Mouse (Mus musculus) A20 (cell line): Measurements from ENCODE around the gene Bsn.

Source experiments
- DNase-seq: peaks from one replicate; pipeline ENCODE4 v3.0.0-alpha.2; 2011; ENCODE audit warnings: low read depth, low spot score

The Bsn gene

DNA sequence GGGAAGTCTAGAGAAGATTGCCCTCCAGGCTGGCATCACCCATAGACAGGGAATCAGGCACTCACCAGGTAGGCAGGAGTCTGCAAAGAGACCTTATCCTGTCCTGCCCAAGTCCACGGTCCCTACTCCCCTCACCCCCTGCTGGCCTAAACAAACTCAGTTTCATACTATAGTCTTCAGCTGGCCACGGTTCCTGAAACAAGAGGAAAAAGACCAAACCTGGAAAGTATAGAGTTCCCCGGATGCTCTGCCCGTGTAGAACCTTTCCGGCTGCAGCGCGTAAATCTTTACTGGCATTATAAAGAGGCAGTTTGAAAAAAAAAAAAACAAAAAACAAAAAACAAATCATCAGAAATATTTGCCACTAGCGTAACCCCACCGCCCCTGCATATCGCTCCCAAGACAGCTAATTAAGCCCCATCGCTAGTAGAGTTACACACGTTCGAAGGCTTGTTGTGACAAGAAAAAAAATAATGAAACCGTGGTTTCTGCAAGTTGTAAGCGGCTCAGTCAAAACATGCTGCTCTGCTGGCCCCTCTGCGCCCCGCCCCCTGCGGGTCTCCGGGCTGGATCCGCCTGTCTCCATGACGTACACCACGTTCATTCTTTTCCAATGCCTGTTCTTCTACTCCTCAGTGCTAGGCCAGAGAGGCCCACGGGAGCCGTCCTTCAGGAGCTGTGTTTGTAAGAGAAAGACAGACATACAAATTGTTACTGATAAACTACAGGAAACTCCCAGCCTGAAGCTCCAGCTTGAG lies 6.9 kb upstream of the Bsn start:
- DNase-seq = no peak

DNA sequence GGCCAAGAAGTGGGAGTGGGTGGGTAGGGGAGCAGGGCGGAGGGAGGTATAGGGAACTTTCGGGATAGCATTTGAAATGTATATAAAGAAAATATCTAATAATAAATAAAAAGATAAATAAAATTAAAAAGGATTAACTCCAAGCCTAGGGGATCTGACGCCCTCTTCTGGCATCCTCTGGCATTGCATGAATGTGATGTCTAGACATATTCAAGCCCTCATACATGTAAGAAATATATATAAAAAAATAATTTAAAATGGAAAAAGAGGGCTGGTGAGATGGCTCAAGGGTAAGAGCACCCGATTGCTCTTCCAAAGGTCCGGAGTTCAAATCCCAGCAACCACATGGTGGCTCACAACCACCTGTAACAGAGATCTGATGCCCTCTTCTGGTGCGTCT lies 6.0 kb upstream of the Bsn start:
- peak; percentile 28 for DNase-seq

DNA sequence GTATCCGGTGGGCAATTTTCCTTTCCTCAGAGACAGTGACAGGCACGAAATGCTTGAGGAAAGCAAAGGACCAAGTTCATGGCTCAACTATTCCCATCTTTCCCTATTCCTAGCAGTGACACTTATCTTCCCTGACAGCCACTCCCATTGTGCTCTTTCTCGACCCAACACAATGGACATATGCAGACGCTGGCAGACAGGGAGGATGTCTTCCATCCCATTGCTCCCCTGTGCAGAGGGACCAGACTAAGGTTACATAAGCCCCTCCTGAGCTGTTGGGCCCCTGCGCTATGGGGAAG lies 747 bp downstream of the Bsn start:
- DNase-seq = no peak

DNA sequence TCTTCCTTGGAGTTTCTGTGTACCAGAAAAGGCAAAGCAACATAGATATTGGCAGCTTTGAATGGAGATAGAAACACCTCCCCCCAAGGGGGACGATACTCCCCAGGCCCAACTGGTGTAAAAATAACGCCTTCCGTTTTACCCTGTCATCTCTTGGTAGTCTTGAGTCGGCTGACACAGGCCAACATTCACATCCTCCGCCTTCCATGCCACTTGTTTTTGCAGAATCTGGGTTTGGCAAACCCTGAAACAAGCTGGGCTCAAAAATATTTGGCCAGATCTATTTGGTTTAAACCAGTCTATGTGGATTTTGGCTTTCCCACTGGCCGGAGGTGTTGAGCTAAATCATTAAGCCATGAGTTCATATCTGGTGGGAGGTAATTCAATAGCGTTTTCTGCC lies 1.2 kb downstream of the Bsn start:
- DNase-seq = no peak

DNA sequence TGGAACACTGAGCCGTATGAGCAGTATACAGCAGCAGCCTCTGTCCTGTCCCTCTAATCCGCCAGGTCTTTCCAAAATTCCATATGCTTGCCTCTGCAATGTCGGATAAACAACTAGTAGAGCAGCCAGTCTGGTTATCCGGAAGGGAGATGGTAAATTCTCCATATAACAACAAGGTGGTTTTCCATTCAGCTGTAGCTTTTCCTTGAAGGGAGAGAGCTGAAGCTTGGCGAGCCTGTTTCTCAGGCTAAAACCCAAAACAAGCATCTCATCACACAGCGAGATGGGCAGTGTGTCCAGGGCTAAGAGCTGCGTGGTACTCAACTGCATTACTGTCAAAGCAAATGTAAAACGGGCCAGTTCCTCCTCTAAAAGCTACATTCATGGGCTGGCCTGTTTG lies 1.7 kb downstream of the Bsn start:
- no peak for DNase-seq

DNA sequence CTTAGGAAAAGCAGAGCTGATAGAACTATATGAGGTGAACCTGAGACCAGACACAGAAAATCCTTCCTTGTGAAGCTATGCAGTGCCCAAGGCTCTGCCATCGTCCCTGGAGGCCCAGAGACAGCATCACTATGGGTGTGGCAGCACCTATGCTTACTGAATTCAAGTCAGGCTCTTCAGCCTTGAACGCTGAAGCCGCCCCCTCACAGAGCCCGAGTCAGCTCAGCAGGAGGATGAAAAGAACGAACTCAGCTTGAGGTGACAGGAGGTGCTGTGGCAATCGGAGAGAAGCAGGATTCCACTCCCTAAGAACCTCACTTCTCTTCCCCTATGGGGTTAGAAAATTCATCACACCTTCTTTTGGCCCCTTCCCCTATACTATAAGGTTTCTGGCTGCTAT lies 2.6 kb downstream of the Bsn start:
- DNase-seq = no peak

DNA sequence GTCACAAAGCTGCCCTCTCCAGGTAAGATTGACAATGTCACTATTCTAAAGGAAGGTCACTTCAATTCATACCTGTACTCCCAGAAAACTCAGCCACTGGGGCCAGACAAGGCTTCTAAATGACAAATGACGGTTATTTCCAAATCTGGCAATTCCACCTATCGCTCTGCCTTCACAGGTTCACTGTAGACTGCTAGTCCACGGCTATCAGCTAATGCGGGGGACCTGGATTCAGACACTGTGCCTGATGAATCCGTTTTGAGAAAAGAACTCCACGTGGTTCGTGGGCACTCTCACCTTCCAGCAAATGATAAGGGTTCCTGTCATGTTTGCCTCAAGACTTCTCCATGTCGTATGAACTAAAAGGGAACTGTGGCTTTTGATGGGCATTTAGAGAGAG lies 4.4 kb downstream of the Bsn start:
- DNase-seq = no peak

DNA sequence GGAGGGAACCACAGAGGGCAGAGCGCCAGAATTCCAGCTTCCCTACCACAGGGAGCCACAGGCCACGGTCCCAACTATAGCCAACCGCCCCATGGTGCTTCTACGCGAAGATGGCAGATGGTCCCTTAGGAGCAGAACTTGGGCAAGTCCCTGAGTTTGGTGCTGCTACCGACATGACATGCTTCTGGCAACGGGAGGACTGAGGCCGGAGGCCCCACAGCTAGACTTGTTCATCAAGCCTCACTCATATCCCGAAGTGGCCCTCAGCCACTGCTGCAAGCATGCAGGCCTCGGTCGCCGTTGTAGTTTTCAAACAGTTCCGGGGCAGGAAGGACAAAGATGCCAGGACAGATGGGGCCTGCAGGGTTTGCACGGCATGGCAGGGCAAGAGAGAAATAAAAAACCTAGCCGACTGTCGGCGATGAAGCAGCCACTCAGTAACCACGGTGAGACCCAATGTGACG lies 6.6 kb downstream of the Bsn start:
- no peak for DNase-seq

DNA sequence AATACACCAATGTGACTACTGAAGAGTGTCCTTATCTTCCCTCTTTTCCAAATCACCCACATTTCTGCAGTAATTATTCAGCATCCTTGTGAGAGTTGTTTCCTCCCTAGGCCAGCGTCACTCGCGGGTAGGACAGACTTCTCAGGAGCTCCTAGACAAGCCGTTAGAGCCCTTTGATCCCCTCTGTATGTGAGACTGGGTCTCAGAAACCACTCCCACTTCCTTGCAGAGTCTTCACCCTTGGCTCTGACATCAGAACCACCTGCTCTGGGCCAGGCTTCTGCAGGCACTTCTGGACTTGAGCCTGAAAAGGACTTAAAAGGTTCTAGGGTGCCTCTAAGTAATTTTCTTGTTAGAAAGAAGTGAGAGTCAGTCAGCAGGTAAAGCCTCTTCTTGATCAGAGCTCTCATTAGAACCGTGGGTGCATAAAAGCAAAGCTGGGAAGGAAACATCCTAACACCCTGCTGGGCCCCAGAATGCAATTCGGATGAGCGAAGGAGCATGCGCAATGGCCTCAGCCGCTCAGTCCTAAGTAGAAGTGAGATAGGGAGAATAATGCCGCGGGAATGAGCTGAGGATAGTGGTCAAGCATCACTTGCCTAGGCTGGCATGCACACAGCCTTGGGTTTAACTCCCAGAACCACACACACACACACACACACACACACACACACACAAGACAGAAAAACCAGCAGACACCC lies 7.2 kb downstream of the Bsn start:
- DNase-seq = no peak

DNA sequence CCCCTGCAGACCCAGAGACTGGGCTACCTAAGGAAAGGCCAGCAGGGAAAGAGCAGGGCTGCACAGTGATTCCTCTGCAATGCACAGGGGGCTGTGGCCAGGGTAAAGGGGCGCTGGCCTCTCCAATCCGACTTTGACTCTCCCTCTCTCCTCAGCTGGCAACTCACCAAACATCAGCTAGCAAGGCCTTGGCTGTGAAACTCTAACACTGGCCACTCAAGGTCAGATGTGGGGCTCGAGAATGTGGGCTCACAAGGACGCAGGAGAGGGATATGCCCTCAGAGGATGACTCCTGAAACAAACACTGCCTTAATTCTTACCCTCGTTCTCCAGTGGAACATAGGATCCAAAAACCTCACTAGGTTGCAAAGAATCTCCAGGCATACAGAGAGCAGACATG lies 11.8 kb downstream of the Bsn start:
- no peak for DNase-seq

DNA sequence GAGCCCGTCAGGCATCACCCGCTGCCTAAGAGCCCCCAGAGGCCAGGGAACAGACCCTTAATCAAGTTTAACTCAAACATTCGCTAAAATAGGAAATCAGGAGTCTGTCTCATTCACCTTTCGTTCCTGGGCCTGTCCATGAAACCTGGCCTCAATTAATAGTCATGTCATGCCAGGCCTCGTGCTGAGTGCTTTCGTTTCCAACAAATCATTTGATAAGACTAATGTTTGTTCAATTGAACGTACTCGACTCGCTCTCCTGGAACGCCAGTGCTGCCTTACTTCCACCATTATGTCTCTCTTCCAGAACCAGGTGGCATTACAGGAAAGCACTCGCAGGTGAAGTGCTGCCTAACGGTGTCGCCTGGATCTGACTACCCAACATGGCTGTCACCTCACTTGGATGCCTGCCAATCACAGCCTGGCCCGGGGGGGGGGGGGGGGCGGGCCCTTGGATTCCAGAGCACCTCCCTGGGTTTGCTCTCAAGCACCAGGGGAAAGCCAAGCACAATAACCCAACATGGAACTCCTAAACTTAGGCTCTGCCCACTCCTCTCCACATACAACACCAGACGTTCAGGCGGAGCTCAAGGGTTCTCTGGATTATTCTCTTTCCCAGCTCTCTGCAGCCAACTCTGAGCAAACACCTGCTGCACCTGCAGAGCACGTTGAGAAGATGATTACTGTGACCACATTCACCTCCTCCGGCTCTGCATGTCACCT lies 14.9 kb downstream of the Bsn start:
- no peak for DNase-seq

DNA sequence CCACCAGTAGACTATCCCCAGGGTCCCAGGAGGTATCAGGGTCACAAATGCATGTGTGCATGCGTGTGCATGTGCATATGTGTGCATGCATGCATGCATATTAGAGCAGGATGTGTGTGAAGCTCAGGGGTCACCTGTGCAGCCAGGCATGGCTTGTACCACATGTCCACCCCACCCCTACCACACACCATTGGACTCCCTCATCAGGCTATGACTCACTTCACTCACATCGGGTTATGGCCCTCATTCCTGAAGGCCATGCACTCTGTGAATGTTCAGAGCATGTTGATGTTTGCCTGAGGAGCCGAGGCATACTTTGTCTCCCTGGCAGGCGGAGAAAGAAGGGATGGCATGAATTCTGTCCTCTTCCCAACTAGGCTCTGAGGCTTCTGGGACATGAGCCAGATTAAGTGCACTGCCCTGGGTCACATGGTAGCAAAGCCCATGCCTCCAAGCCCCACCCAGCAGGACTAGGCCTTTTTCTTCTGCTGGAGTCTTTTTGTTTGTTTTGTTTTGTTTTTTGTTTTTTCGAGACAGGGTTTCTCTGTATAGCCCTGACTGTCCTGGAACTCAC lies 17.3 kb downstream of the Bsn start:
- DNase-seq = no peak

DNA sequence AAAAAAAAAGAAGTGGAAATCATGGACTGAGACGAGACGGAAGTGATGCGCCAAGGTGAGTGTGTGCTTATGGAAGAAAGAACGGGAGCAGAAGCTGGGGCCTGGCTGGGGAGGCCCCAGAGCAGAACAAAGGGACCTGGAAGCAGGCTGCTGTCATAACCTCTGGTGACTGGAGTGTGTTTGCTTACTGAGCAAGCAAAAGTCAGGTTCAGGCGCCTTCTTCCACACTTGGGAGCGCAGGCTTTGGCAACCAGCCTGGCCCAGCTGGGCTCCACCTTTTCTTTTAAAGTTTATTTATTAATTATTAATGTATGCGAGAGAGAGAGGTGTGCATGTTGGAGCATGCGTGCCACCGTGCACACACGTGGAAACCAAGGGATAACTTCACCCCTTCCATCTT lies 20.4 kb downstream of the Bsn start:
- no peak for DNase-seq

DNA sequence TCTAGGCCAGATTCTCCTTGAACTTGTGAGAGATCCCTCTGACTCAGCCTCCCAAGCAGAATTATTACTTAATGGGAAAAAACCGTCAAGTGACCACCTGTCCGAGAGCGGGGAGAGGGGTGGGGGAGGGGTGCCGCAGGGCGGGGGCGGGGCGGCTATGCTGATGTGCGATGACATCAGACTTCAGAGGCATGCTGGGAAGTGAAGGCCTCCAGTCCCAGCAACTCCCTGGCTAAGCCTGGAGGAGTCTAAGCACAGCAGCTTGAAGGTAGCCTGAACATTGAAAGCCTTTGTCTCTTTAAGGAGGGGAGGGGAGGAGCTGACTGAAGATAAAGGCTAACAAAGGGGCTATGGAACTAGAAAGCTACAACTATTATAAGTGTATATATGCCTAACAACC lies 25.0 kb downstream of the Bsn start:
- no peak for DNase-seq

DNA sequence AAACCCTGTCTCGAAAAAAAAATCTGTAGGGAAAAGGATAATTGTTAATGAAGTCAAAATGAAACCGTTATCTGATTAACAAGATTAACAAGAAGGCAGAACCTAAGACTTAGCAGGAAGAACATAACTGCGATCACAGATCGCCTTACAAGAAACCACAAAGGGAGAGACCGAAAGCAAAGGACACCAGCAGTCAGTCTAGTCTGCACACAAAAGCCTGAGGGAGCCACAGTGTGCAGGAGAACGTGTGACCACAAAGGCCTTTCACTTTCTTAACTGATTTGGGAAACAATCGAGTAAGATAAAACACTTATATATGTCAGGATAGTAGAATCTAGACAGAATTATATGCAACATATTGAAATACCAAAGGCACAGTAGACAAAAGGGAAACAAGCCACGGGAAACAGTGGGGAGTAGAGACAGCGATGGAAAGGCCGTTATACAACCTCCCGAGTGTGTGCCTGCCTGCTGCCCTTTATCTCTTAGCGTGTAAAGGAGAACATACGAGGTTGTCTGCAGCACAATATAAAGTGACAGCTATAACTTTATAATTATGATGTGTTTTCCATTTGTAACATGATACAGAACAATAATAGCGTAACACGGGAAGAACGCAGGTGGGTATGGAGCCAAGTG lies 26.4 kb downstream of the Bsn start:
- no peak for DNase-seq

DNA sequence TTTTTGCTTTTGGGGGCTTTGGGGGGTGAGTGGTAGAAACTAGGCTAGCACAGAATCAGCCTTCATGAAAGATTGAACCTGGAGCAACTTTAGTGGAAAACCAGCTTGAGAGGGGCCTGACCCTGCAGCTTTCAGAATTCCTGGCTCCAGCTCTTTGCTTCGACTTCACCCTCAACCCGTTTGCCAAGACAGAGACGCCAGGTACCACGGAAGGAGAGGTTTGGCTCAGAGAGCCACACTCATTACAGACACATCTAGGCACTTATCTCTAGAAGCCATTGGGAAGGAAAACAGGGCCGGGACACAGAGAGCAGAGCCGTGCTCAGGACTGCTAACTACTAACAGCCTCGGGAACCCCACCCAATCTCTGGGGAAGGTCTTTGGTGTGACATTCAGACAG lies 32.3 kb downstream of the Bsn start:
- no peak for DNase-seq

DNA sequence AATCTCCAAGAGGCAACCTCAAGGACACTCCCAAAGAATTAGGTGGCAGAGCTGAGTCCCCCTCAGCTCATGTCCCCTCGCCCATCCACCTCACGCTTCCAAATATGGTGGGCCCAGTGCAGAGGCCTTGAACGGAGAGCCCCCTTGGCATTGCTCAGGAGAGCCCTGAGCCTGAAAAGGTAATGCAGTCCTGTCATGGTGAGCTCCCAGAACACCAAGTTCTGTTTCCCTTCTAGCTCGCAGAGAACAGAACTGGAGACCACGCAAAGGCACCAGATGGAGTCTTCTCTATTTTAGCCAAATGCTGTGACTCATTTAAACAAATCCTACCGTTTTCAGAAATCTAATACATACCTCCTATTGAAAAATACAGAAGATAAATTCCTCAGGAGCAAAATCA lies 32.7 kb downstream of the Bsn start:
- no peak for DNase-seq

DNA sequence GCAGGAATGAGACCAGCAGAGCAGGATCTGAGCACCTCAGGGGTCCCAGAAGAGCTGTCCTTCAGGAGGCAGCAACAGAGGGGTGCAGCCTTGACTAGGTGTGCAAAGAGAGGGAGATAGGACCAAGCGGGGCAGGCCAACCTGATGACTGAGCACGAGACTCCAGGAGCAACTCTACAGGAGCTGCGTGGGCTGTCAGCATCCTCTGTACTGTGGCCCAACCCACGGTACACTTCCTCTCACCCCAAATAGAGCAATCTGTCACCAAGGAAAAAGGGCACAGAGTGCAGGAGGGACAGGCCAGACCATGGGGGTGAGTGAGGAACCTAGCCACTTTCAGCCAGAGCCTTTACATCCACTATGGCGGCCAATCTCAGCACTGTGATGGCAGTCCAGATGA lies 33.4 kb downstream of the Bsn start:
- no peak for DNase-seq

DNA sequence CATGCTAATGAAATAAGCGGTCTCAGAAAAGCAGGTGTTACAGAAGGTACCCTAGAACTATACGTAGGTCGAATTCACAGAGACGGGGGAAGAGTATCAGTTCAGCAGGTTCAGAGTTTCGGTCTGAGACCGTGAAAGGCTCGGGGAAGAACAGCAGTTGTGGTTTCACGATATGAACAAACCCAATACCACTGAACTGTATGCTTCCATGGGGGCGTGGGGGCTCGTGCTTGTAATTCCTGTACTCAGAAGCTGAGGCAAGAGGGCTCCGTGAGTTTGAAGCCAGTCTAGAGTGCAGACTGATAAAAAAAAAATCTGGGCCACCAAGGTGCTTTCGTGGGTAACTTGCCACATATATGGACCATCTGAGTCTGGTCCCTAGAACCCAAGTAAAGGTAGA lies 35.4 kb downstream of the Bsn start:
- peak; percentile 54 for DNase-seq

DNA sequence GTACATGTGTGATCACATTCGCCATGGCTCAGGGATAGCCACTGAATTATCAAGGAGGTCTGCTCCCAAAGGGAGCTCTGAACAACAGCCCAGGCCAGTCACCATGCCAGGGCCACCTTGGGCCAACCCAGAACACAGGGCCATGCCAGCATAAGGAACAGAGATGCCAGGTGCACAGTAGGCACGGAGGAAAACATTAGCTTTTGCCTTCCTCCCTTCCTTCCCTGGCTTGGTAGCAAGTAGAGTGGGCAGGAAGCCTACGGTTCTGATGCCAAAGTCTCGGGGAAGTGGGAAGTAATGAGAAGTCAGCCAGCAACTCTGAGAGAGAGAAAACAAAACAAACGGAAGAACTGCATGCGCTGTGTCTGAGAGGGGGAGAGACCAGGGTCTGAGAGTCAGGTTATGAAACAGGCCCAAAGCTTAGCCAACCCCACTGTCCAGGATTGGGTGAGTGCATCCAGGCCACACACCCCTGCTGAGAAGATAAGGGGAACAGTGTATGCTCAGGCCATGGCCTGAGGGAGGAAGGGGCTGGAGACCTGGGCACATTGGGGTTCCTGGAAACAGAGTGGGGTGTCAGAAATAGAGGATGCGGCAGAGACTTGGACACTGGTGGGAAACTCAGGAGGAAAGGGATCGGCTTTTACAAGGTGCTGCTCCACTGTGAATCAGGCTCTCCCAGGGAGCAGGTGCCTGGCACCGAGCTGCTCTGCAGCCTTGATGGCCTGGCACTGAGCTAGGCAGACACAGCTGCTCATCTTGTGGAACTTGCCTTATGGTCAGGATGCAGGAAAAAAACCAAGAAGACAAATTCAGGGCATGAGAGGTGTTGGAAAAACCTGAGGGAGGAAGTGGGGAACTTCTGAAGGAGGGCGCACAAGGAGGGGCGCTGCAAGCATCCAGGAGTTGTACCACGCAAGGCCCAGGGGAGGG lies 36.4 kb downstream of the Bsn start:
- no peak for DNase-seq

DNA sequence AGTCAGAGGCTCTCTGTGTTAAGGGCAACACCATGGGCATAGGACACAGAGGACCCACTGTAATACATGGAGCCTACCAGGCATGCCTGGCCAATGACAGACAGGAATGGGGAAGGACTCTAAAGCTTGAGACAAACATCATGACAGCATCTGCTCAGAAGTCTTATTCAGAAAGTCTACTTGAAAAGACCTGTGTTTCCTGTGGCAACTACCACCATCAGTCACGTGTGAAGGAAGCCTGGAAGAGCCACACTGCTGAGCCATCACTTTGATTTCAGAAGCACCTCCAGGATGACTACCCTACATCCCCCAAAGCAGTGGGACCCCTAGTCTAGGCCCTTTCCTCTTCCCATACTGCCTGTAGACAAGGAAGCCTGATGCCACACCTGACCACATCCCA lies 39.7 kb downstream of the Bsn start:
- DNase-seq = no peak
